ENCODE assay signal across 20 mouse cellular contexts in the genomic region with DNA sequence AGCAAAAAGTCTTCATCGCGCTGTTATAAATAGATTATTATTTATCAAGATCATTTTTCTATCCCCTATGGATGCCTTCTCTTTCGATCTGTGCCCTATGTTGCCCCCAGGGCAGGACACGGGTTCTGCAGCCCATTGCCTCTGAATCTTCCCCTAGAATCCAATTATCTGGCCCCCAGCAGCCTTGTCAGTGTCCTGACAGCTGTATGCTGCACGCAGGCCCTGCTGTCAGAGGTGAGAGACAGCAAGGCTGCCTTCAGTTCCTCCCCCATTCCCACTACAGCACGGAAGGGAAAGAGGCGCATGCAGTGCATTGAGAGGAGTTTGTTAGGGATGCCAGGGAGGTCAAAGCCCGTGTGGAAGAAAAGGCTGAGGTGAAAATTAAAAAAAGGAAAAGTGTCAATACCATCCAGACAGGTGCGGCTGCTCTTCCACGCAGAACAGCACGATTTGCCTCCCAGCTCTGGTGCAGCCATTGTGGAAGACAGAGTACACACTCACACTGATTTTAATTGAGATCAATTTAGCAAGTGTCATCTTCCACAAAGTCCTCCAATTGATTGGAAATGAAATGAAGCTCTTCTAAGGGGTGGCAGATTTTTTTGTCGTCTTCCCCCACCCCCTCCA.
A peak's percentile ranks its signal among the peaks of the same experiment; 100 is the strongest.
DNase-seq lines count a peak whose midpoint lies in the region; ATAC-seq and TF ChIP-seq lines count a peak whose summit lies in the region.
"Had no signal": no experiment of that assay in that cellular context is flagged by ENCODE, and none has a peak within 500 bp of the region (broad histone marks: within the 10 kb centered on the region; RNA-seq: fewer than 3 reads in every experiment).

No protein-coding gene starts in this region.

- no peak for TF ChIP-seq EP300 in stomach, postnatal 0 days (optimal IDR thresholded peaks at IDR 0.05)

- H3K36me3 ChIP-seq in forebrain, embryonic 11.5 days (ENCODE audit: control insufficient read depth, insufficient read depth, low read length) = no peaks in the 10 kb centered on the region
- no peaks in the 10 kb centered on the region for H3K36me3 ChIP-seq in forebrain, embryonic 10.5 days (replicated peaks)
- H3K36me3 ChIP-seq in hindbrain, embryonic 10.5 days = no peaks in the 10 kb centered on the region
- no peaks in the 10 kb centered on the region for H3K36me3 ChIP-seq in midbrain, embryonic 10.5 days
- H3K36me3 ChIP-seq in neural tube, embryonic 14.5 days (ENCODE audit: control insufficient read depth, insufficient read depth, low read length) = no peaks in the 10 kb centered on the region
- no peaks in the 10 kb centered on the region for H3K36me3 ChIP-seq in stomach, postnatal 0 days (ENCODE audit: control insufficient read depth, insufficient read depth, low read length)
- H3K36me3 ChIP-seq: embryonic facial prominence, embryonic 13.5 days; heart, embryonic 15.5 days; limb, embryonic 13.5 days; liver, embryonic 15.5 days had no signal

- no peaks in the 10 kb centered on the region for H3K9me3 ChIP-seq in forebrain, embryonic 11.5 days (ENCODE audit: control insufficient read depth, low read length)
- H3K9me3 ChIP-seq in forebrain, embryonic 10.5 days = no peaks in the 10 kb centered on the region
- H3K9me3 ChIP-seq in hindbrain, embryonic 10.5 days = no peaks in the 10 kb centered on the region
- H3K9me3 ChIP-seq in midbrain, embryonic 10.5 days (replicated peaks) = no peaks in the 10 kb centered on the region
- no peaks in the 10 kb centered on the region for H3K9me3 ChIP-seq in neural tube, embryonic 14.5 days (ENCODE audit: control insufficient read depth, low read length)
- no peaks in the 10 kb centered on the region for H3K9me3 ChIP-seq in stomach, postnatal 0 days (ENCODE audit: control insufficient read depth, low read length)
- H3K9me3 ChIP-seq: embryonic facial prominence, embryonic 13.5 days; heart, embryonic 15.5 days; limb, embryonic 13.5 days; liver, embryonic 15.5 days had no signal

- H3K4me2 ChIP-seq in forebrain, embryonic 11.5 days (ENCODE audit: low read depth, low read length, severe bottlenecking) = no peak overlapping the region
- H3K4me2 ChIP-seq in neural tube, embryonic 14.5 days (ENCODE audit: low read depth, low read length) = no peak overlapping the region
- no peak overlapping the region for H3K4me2 ChIP-seq in stomach, postnatal 0 days (replicated peaks; ENCODE audit: low read depth)
- H3K4me2 ChIP-seq: embryonic facial prominence, embryonic 13.5 days; heart, embryonic 15.5 days; limb, embryonic 13.5 days; liver, embryonic 15.5 days had no signal

- H3K9ac ChIP-seq in forebrain, embryonic 11.5 days (ENCODE audit: low read length) = no peak overlapping the region
- no peak overlapping the region for H3K9ac ChIP-seq in neural tube, embryonic 14.5 days (replicated peaks; ENCODE audit: low read depth, low read length)
- H3K9ac ChIP-seq in stomach, postnatal 0 days (ENCODE audit: low read length) = no peak overlapping the region
- H3K9ac ChIP-seq: embryonic facial prominence, embryonic 13.5 days; heart, embryonic 15.5 days; limb, embryonic 13.5 days; liver, embryonic 15.5 days had no signal

- 54% methylated on average over 12 of the region's 12 CpGs for WGBS in forebrain, embryonic 11.5 days
- WGBS in forebrain, embryonic 10.5 days = 65% methylated on average over 12 of the region's 12 CpGs
- WGBS in hindbrain, embryonic 10.5 days = 45% methylated on average over 12 of the region's 12 CpGs
- WGBS in midbrain, embryonic 10.5 days = 58% methylated on average over 12 of the region's 12 CpGs
- WGBS in neural tube, embryonic 14.5 days = 59% methylated on average over 12 of the region's 12 CpGs
- 69% methylated on average over 12 of the region's 12 CpGs for WGBS in stomach, postnatal 0 days

- peak; percentile 42; the same call in 1 of the 2 replicates for ATAC-seq in forebrain, embryonic 11.5 days (replicated peaks; ENCODE audit: low FRiP score)
- ATAC-seq in neural tube, embryonic 14.5 days (ENCODE audit: low read depth) = no peak
- ATAC-seq in stomach, postnatal 0 days (ENCODE audit: low FRiP score, low TSS enrichment) = no peak
- ATAC-seq in megakaryocyte, adult 5-6 weeks (ENCODE audit: poor library complexity, severe bottlenecking) = no peak
- ATAC-seq: lung, postnatal 0 days had no signal

- H3K4me3 ChIP-seq in forebrain, embryonic 11.5 days (ENCODE audit: low read depth, low read length) = no peak overlapping the region
- H3K4me3 ChIP-seq in forebrain, embryonic 10.5 days = no peak overlapping the region
- H3K4me3 ChIP-seq in hindbrain, embryonic 10.5 days = no peak overlapping the region
- peak overlapping the region; percentile 17; the same call in 1 of the 2 replicates for H3K4me3 ChIP-seq in midbrain, embryonic 10.5 days
- no peak overlapping the region for H3K4me3 ChIP-seq in neural tube, embryonic 14.5 days (ENCODE audit: low read depth, low read length)
- H3K4me3 ChIP-seq in stomach, postnatal 0 days (ENCODE audit: low read depth, low read length) = no peak overlapping the region
- H3K4me3 ChIP-seq: embryonic facial prominence, embryonic 13.5 days; gastrocnemius, adult 2 months; heart, embryonic 15.5 days; layer of hippocampus, adult 2 months; limb, embryonic 13.5 days; liver, embryonic 15.5 days had no signal

- no peaks in the 10 kb centered on the region for H3K27me3 ChIP-seq in forebrain, embryonic 11.5 days (ENCODE audit: control insufficient read depth, insufficient read depth, low read length)
- H3K27me3 ChIP-seq in forebrain, embryonic 10.5 days (ENCODE audit: poor library complexity, severe bottlenecking) = no peaks in the 10 kb centered on the region
- H3K27me3 ChIP-seq in hindbrain, embryonic 10.5 days (ENCODE audit: insufficient read depth, poor library complexity, severe bottlenecking) = no peaks in the 10 kb centered on the region
- H3K27me3 ChIP-seq in midbrain, embryonic 10.5 days (ENCODE audit: low read depth, poor library complexity, severe bottlenecking) = no peaks in the 10 kb centered on the region
- H3K27me3 ChIP-seq in neural tube, embryonic 14.5 days (ENCODE audit: control insufficient read depth, insufficient read depth, low read length) = no peaks in the 10 kb centered on the region
- H3K27me3 ChIP-seq in stomach, postnatal 0 days (ENCODE audit: control insufficient read depth, insufficient read depth, low read length) = no peaks in the 10 kb centered on the region
- H3K27me3 ChIP-seq: CH12.LX; embryonic facial prominence, embryonic 13.5 days; heart, embryonic 15.5 days; limb, embryonic 13.5 days; liver, embryonic 15.5 days had no signal

- no peak for TF ChIP-seq CTCF in stomach, postnatal 0 days (IDR thresholded peaks at IDR 0.05; ENCODE audit: low read depth)

- H3K4me1 ChIP-seq in forebrain, embryonic 11.5 days (replicated peaks; ENCODE audit: control insufficient read depth, insufficient read depth, low read length) = no peaks in the 10 kb centered on the region
- H3K4me1 ChIP-seq in forebrain, embryonic 10.5 days = peaks cover 21% of the 10 kb centered on the region
- H3K4me1 ChIP-seq in hindbrain, embryonic 10.5 days (replicated peaks) = peaks cover 18% of the 10 kb centered on the region
- H3K4me1 ChIP-seq in midbrain, embryonic 10.5 days = peaks cover 22% of the 10 kb centered on the region
- 0 out of 2 replicates have a peak, but pooled peaks cover 4% of the 10 kb centered on the region for H3K4me1 ChIP-seq in neural tube, embryonic 14.5 days (ENCODE audit: control insufficient read depth, insufficient read depth, low read length)
- no peaks in the 10 kb centered on the region for H3K4me1 ChIP-seq in stomach, postnatal 0 days (replicated peaks; ENCODE audit: control insufficient read depth, insufficient read depth)
- H3K4me1 ChIP-seq: heart, embryonic 15.5 days; limb, embryonic 13.5 days; liver, embryonic 15.5 days had no signal

- DNase-seq in forebrain, embryonic 11.5 days (ENCODE audit: low spot score) = no peak
- no peak for DNase-seq in forebrain, embryonic 10.5 days (ENCODE audit: extremely low spot score, low spot score)
- DNase-seq in hindbrain, embryonic 10.5 days (ENCODE audit: low spot score) = peak; percentile 37
- DNase-seq in midbrain, embryonic 10.5 days (ENCODE audit: low spot score) = peak; percentile 21
- DNase-seq in stomach, postnatal 0 days (ENCODE audit: low spot score) = no peak
- DNase-seq in B cell, adult 2 months = no peak
- DNase-seq: adrenal gland, adult 2 months; cerebellum, adult 18-20 months; gastrocnemius, adult 2 months; kidney, adult 11 months had no signal

- no peak overlapping the region for H3K27ac ChIP-seq in forebrain, embryonic 11.5 days (ENCODE audit: low read depth, low read length)
- no peak overlapping the region for H3K27ac ChIP-seq in forebrain, embryonic 10.5 days
- H3K27ac ChIP-seq in hindbrain, embryonic 10.5 days = peak overlapping the region; percentile 41; the same call in 1 of the 2 replicates
- H3K27ac ChIP-seq in midbrain, embryonic 10.5 days (replicated peaks) = 0 out of 2 replicates have a peak overlapping the region, but pooled peaks have one; percentile 42
- 0 out of 2 replicates have a peak overlapping the region, but pooled peaks have one; percentile 10 for H3K27ac ChIP-seq in neural tube, embryonic 14.5 days (ENCODE audit: low read depth, low read length)
- no peak overlapping the region for H3K27ac ChIP-seq in stomach, postnatal 0 days (replicated peaks)
- H3K27ac ChIP-seq: embryonic facial prominence, embryonic 13.5 days; gastrocnemius, adult 2 months; heart, embryonic 15.5 days; kidney, postnatal 0 days; layer of hippocampus, adult 2 months; limb, embryonic 13.5 days; liver, embryonic 15.5 days had no signal

Comparison
In these comparisons a context has a peak if more than half of its experiments do, and no peak if none do; other contexts are left out.
1. DNase-seq: peak in hindbrain, embryonic 10.5 days (single experiment) and midbrain, embryonic 10.5 days (single experiment); none in forebrain, embryonic 11.5 days (single experiment), forebrain, embryonic 10.5 days (single experiment), stomach, postnatal 0 days (single experiment) and B cell, adult 2 months (0 of 2).
2. H3K27ac ChIP-seq: peak in hindbrain, embryonic 10.5 days (single experiment), midbrain, embryonic 10.5 days (single experiment) and neural tube, embryonic 14.5 days (single experiment); none in forebrain, embryonic 11.5 days (single experiment), forebrain, embryonic 10.5 days (single experiment) and stomach, postnatal 0 days (single experiment).